Mouse (Mus musculus) left cerebral cortex, adult 2 months (tissue): ENCODE data around the gene Oas1f. TPM values are rescaled to one million over a fixed set of nuclear protein-coding genes. Genes with fewer than 3 reads are reported as not detected.
"Not testable (repeated sequence)": the region's sequence is repeated elsewhere in the genome, so short reads cannot be mapped to it uniquely, and the experiment has no call there.

Experiments
- DNase-seq, 2 experiments: peaks; one replicate each; pipeline ENCODE4 v3.0.0; 2021 to 2022; ENCODE audit warnings: low spot score in 2 of 2, mixed read lengths in 1 of 2; ENCODE audit errors: extremely low spot score in 1 of 2
- H3K27ac ChIP-seq: fragments of 200-600 bp; 2 replicates; pipeline ENCODE4 v1.8.1; 2022
- H3K4me3 ChIP-seq: fragments of 200-600 bp; 2 replicates; pipeline ENCODE4 v1.8.1; 2022
- CTCF ChIP-seq: fragments of 200-600 bp; IDR thresholded peaks from 2 replicates; pipeline ENCODE4 v1.8.1; 2022; ENCODE audit warnings: antibody characterized with exemption, mild to moderate bottlenecking, moderate library complexity
- intact Hi-C: fragments of 180-260 bp; cut with DNase I; formaldehyde crosslinking; loops from one replicate; pipeline ENCODE4 v1.15.1; 2025
- microRNA-seq, 2 experiments: library from miRNA; unstranded; fragments of <30 nt; microRNA quantifications; one replicate each; pipeline ENCODE4 v1.2.0; 2021
- total RNA-seq, 2 experiments: library from RNA; stranded (reverse); gene quantifications; 2 replicates each; pipeline ENCODE4 v1.2.3; 2021

Gene Oas1f
- total RNA-seq, 2 experiments from 2014 or later: not detected

- no peak overlapping the region for H3K27ac ChIP-seq
- H3K4me3 ChIP-seq: no peak overlapping the region
- DNase-seq: no peak
- intact Hi-C loops: no loop called here
- no peak for TF ChIP-seq CTCF
Measured at GRCm38 (mm10) chr5:120900666-120901065, 53.5 kb downstream of the Oas1f start.

GRCm38 (mm10) chr5:120902056-120902455, 54.9 kb downstream of the Oas1f start:
- Histone ChIP-seq H3K4me3 (no peak overlapping the region), H3K27ac (no peak overlapping the region)
- intact Hi-C loops: no loop called here
- no peak for DNase-seq
- TF ChIP-seq CTCF: no peak

GRCm38 (mm10) chr5:120906791-120907733, 59.9 kb downstream of the Oas1f start, which contains the start of gene Oas1a:
Gene Oas1a, minus strand, starts transcription at chr5:120907521.
- intact Hi-C loops: loop anchor here (2.0 to 5.0 kb wide), 2 partner anchors 16 to 35 kb away; no protein-coding TSS in a partner anchor
- H3K27ac ChIP-seq, DNase-seq, H3K4me3 ChIP-seq: not testable (repeated sequence)

Small RNA genes within 50 kb of the gene (microRNA-seq; reads per million reads assigned to microRNA genes)
- 0 reads per million in 2 experiments for gene Gm22907

Other genes with a start within 250 kb of the Oas1f start
- 10 to 100 TPM; 29.5 to 29.9 TPM for gene Rita1, start 234.8 kb upstream of the Oas1f start, total RNA-seq
- gene Ddx54, start 234.6 kb upstream of the Oas1f start, total RNA-seq: 10 to 100 TPM; 38.6 to 41.0 TPM
- gene Cfap73, start 213.1 kb upstream of the Oas1f start, total RNA-seq: under 1 TPM in 1 of 2 experiments, not detected in 1; 0.52 TPM
- 10 to 100 TPM; 85.3 TPM for gene Rasal1, start 198.6 kb upstream of the Oas1f start, total RNA-seq
- 10 to 100 TPM; 74.5 to 76.9 TPM for gene Dtx1, start 135.4 kb upstream of the Oas1f start, total RNA-seq
- under 1 TPM in 1 of 2 experiments, not detected in 1; 0.14 TPM for gene Oas2, start 97.5 kb upstream of the Oas1f start, total RNA-seq
- gene Oas3, start 69.7 kb upstream of the Oas1f start, total RNA-seq: not detected
- not detected for gene Oas1e, start 51.8 kb upstream of the Oas1f start, total RNA-seq
- 1 to 10 TPM in 1 of 2 experiments, under 1 TPM in 1; 0.82 to 1.0 TPM for gene Oas1c, start 34.9 kb upstream of the Oas1f start, total RNA-seq
- gene Oas1h, start 14.1 kb downstream of the Oas1f start, total RNA-seq: not detected
- gene Oas1g, start 40.2 kb downstream of the Oas1f start, total RNA-seq: not detected
- gene Oas1a, start 60.2 kb downstream of the Oas1f start, total RNA-seq: under 1 TPM in 1 of 2 experiments, not detected in 1; 0.42 TPM
- gene Oas1d, start 67.2 kb downstream of the Oas1f start, total RNA-seq: not detected
- gene Rph3a, start 162.7 kb downstream of the Oas1f start, total RNA-seq: 100 to 1,000 TPM; 329 to 347 TPM